Mouse (Mus musculus): ENCODE data around the gene Syngr4. TPM values are rescaled to one million over a fixed set of nuclear protein-coding genes. Genes with fewer than 3 reads are reported as not detected.
A peak's percentile ranks its signal among the peaks of the same experiment; 100 is the strongest.

Gene Syngr4
- polyA plus RNA-seq, 1 experiment, result 2.0 TPM

DNA sequence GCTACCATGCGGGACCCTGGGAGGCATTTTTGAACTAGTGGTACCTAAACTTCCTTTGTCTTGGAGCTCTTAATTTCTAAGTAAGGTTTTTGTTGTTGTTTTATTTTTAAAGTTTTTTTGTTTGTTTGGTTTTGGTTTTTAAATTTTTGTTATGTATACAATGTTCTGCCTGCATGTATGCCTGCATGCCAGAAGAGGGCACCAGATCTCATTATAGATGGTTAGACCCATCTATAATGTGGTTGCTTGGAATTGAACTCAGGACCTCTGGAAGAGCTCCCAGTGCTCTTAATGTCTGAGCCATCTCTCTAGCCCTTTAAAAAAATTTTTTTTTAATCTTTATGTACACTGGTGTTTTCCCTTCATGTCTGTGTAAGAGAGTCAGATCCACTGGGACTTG, 33.2 kb upstream of the Syngr4 start:
- Histone ChIP-seq H3K4me1 (ENCODE audit: control insufficient read depth, insufficient read depth, low read length) (no peaks in the 10 kb centered on the region), H3K4me3 (ENCODE audit: low read depth, low read length) (peak overlapping the region; percentile 62; the same call in 1 of the 2 replicates), H3K36me3 (ENCODE audit: control insufficient read depth, insufficient read depth, low read length, poor library complexity, severe bottlenecking) (no peaks in the 10 kb centered on the region), H3K9ac (ENCODE audit: low read depth, poor library complexity, severe bottlenecking) (no peak overlapping the region), H3K27ac (ENCODE audit: insufficient read depth, low read length) (no peak overlapping the region), H3K27me3 (ENCODE audit: control insufficient read depth, insufficient read depth, low read length, poor library complexity, severe bottlenecking) (no peaks in the 10 kb centered on the region), H3K9me3 (replicated peaks; ENCODE audit: control insufficient read depth, insufficient read depth, low read length, poor library complexity, severe bottlenecking) (no peaks in the 10 kb centered on the region)
- TF ChIP-seq CTCF (IDR thresholded peaks at IDR 0.05; ENCODE audit: low read depth, low read length) (no peak), EP300 (IDR thresholded peaks at IDR 0.05; ENCODE audit: insufficient read depth, low read depth, low read length) (no peak), POLR2A (IDR thresholded peaks at IDR 0.05; ENCODE audit: insufficient read depth, low read length) (no peak)

DNA sequence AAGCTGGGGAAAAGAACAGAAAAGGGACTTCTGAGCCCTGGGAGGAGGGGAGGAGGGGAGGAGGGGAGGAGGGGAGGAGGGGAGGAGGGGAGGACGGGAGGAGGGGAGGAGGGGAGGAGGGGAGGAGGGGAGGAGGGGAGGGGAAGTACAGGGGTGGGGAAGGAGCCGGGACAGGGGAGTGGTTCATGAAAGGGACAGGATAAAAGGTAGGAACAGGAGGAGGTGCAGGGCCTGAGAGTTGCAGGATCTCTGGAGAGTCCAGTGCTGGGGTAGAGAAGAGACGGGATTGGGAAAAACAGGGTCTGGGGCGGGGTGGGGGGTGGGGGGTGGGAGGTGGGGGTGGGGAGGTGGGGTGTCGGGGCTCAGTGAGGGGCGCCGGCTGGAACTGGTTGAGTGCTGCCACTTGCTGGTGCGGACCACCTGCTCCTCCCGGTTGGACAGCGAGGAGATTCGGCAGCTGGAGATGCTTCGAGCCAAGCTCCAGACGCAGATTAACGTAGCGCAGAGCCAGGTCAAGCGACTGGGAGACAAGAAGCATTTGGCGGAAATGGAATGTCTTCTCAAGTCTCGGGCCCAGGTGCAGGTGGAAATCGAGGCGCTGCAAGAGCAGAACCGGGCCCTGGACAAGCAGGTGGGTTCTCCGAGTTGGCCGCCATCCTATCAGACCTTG, 32.2 kb upstream of the Syngr4 start:
- TF ChIP-seq EP300 (IDR thresholded peaks at IDR 0.05; ENCODE audit: insufficient read depth, low read depth, low read length), result 0 out of 2 replicates have a peak, but pooled peaks have one; percentile 9
- TF ChIP-seq CTCF (IDR thresholded peaks at IDR 0.05; ENCODE audit: low read depth, low read length), result no peak
- Histone ChIP-seq H3K4me1 (ENCODE audit: control insufficient read depth, insufficient read depth, low read length) (no peaks in the 10 kb centered on the region), H3K36me3 (ENCODE audit: control insufficient read depth, insufficient read depth, low read length, poor library complexity, severe bottlenecking) (no peaks in the 10 kb centered on the region), H3K27me3 (ENCODE audit: control insufficient read depth, insufficient read depth, low read length, poor library complexity, severe bottlenecking) (no peaks in the 10 kb centered on the region), H3K4me3 (ENCODE audit: low read depth, low read length) (peak overlapping the region; percentile 62), H3K27ac (ENCODE audit: insufficient read depth, low read length) (no peak overlapping the region), H3K9ac (ENCODE audit: low read depth, poor library complexity, severe bottlenecking) (peak overlapping the region; percentile 31), H3K9me3 (replicated peaks; ENCODE audit: control insufficient read depth, insufficient read depth, low read length, poor library complexity, severe bottlenecking) (no peaks in the 10 kb centered on the region)

DNA sequence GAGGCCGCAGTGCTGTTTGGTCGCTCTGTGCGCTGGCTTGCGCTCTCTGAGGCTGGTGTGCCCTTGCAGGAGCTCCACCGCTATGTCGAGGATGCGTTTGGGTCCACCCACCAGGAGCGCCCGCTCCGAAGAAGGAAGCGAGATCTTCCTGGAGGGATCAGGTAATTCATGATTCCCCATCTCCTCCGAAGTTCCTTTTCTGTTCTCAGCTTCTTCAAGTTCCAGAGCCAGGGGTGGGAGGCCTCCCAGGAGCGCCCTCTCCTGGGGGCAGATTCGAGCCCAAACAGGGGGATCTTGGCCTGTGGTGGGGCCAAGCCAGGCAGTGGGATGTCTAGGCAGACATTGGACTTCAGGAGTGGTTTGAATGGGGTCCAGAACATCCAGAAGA, 27.9 kb upstream of the Syngr4 start:
- H3K27me3 ChIP-seq (ENCODE audit: control insufficient read depth, insufficient read depth, low read length, poor library complexity, severe bottlenecking), result no peaks in the 10 kb centered on the region
- peak overlapping the region; percentile 23 for H3K9ac ChIP-seq (ENCODE audit: low read depth, poor library complexity, severe bottlenecking)
- no peaks in the 10 kb centered on the region for H3K36me3 ChIP-seq (ENCODE audit: control insufficient read depth, insufficient read depth, low read length, poor library complexity, severe bottlenecking)
- TF ChIP-seq POLR2A (IDR thresholded peaks at IDR 0.05; ENCODE audit: insufficient read depth, low read length) (no peak), CTCF (IDR thresholded peaks at IDR 0.05; ENCODE audit: low read depth, low read length) (peak; percentile 66), EP300 (IDR thresholded peaks at IDR 0.05; ENCODE audit: insufficient read depth, low read depth, low read length) (no peak)
- H3K27ac ChIP-seq (ENCODE audit: insufficient read depth, low read length), result peak overlapping the region; percentile 7; the same call in 1 of the 2 replicates
- peak overlapping the region; percentile 83 for H3K4me3 ChIP-seq (ENCODE audit: low read depth, low read length)
- H3K4me1 ChIP-seq (ENCODE audit: control insufficient read depth, insufficient read depth, low read length), result peaks cover 2% of the 10 kb centered on the region
- H3K9me3 ChIP-seq (replicated peaks; ENCODE audit: control insufficient read depth, insufficient read depth, low read length, poor library complexity, severe bottlenecking), result no peaks in the 10 kb centered on the region

DNA sequence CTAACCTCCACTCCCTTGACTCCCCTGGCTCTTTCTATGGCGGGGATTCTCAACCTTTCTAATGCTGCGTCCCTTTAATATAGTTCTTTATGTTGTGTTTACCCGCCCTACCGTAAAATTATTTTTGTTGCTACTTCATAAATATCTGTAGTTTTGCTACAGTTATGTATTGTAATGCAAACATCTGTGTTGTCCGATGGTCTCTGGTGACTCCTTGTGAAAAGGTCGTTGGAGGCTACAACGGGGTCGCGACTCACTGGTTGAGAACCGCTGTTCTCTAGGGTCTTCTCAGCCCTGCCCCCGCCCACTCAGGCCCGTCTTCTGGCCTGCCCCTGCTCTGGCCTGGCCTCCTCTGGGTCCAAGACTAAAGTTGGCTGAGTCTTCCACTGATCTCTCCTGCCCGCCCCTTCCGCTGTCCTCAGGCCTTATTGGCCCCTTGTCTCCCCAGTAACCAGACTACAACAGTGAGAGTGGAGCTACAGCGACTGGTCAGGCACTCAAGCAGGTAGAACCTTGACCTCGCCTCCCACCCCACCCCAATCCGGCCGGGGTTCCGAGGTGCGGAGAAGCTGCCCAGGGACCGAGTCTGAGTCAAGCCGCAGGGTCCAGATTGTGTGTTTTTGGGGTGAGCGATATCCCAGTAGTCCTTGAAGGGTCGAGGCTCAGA, 27.4 kb upstream of the Syngr4 start, which contains the start of gene Ccdc114:
Gene Ccdc114 (plus strand): TSS at position 311 of the 667 bp plus-strand sequence.
- Histone ChIP-seq H3K27ac (ENCODE audit: insufficient read depth, low read length) (peak within 1 kb of the TSS; percentile 88), H3K9ac (ENCODE audit: low read depth, poor library complexity, severe bottlenecking) (peak within 1 kb of the TSS; percentile 50), H3K9me3 (replicated peaks; ENCODE audit: control insufficient read depth, insufficient read depth, low read length, poor library complexity, severe bottlenecking) (no peaks in the 10 kb centered on the region), H3K4me3 (ENCODE audit: low read depth, low read length) (peak within 1 kb of the TSS; percentile 92), H3K4me1 (ENCODE audit: control insufficient read depth, insufficient read depth, low read length) (peaks cover 2% of the 10 kb centered on the region), H3K27me3 (ENCODE audit: control insufficient read depth, insufficient read depth, low read length, poor library complexity, severe bottlenecking) (no peaks in the 10 kb centered on the region), H3K36me3 (ENCODE audit: control insufficient read depth, insufficient read depth, low read length, poor library complexity, severe bottlenecking) (no peaks in the 10 kb centered on the region)
- TF ChIP-seq EP300 (IDR thresholded peaks at IDR 0.05; ENCODE audit: insufficient read depth, low read depth, low read length), result no peak
- TF ChIP-seq POLR2A (IDR thresholded peaks at IDR 0.05; ENCODE audit: insufficient read depth, low read length), result peak; percentile 49

DNA sequence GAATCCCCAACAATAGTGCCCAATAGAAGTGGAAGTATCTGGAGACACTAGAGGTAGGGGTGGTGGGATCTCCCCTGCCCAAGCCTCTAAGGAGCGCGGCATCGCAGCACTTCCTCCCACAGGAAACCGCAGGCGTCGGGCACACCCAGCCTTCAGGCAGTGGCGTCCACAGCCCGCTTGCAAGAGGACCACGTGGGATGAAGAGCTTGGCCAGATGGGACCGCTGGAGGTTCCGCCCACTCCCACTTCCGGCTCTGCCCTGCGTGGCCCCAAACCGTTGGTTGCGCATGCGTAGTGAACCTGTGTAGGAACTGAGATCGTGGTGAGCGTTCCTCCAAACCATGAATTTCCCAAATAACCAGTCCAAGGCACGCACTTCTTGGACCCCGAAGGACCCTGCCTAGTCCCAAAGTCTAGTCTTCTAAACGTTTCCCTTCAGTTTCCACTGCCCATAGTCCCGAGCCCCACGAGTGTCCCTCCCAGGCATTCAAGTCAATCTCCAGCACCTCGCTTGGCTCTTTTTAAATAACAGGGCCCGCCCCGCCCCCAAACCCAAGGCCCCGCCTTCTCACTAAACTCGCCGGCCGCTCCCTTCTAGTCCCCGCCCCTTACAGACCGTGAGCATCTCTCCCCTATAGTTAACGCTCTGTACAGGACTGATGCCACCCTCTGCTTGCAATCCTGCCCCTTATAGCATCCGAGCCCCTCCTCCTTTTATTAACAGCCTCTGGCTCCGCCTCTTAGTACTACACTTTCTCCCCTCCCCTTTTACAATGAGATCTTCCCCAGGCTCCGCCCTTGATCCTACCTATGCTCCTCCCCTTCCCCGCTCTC, 26.6 kb upstream of the Syngr4 start:
- Histone ChIP-seq H3K27ac (ENCODE audit: insufficient read depth, low read length) (peak overlapping the region; percentile 88), H3K4me3 (ENCODE audit: low read depth, low read length) (peak overlapping the region; percentile 92), H3K9me3 (replicated peaks; ENCODE audit: control insufficient read depth, insufficient read depth, low read length, poor library complexity, severe bottlenecking) (no peaks in the 10 kb centered on the region), H3K27me3 (ENCODE audit: control insufficient read depth, insufficient read depth, low read length, poor library complexity, severe bottlenecking) (no peaks in the 10 kb centered on the region), H3K4me1 (ENCODE audit: control insufficient read depth, insufficient read depth, low read length) (peaks cover 2% of the 10 kb centered on the region), H3K9ac (ENCODE audit: low read depth, poor library complexity, severe bottlenecking) (peak overlapping the region; percentile 50), H3K36me3 (ENCODE audit: control insufficient read depth, insufficient read depth, low read length, poor library complexity, severe bottlenecking) (no peaks in the 10 kb centered on the region)
- TF ChIP-seq CTCF (IDR thresholded peaks at IDR 0.05; ENCODE audit: low read depth, low read length) (no peak), POLR2A (IDR thresholded peaks at IDR 0.05; ENCODE audit: insufficient read depth, low read length) (peak; percentile 94), EP300 (IDR thresholded peaks at IDR 0.05; ENCODE audit: insufficient read depth, low read depth, low read length) (peak; percentile 77)

Measured in ES-Bruce4 (cell line).